Mouse (Mus musculus): Measurements from ENCODE around the gene Ica1.

- TF ChIP-seq POLR2A (IDR thresholded peaks at IDR 0.05; ENCODE audit: borderline replicate concordance, extremely low read depth, insufficient read depth, insufficient read length, poor library complexity, severe bottlenecking) = no peak
- TF ChIP-seq CTCF (IDR thresholded peaks at IDR 0.05; ENCODE audit: borderline replicate concordance, extremely low read depth, insufficient read depth, insufficient read length) = no peak
Measured at GRCm38 (mm10) chr6:8638899-8639298, 139.4 kb downstream of the Ica1 start.

All from brain, embryonic 14.5 days (tissue).